Mouse (Mus musculus): ENCODE results near the gene Slc41a2. TPM values are rescaled to one million over a fixed set of nuclear protein-coding genes. Genes with fewer than 3 reads are reported as not detected.

The Slc41a2 gene
- total RNA-seq, 2 experiments from 2014 or later = 0.97 to 1.2 TPM

- DNase-seq = no peak
- intact Hi-C loops (cut with DNase I) = no loop called here
Measured at GRCm38 (mm10) chr10:83321528-83321927, 16.2 kb downstream of the Slc41a2 start.

- DNase-seq = no peak
- intact Hi-C loops (cut with DNase I) = no loop called here
Measured at GRCm38 (mm10) chr10:83320870-83321269, 16.8 kb downstream of the Slc41a2 start.

GRCm38 (mm10) chr10:83320396-83320795, 17.3 kb downstream of the Slc41a2 start:
- intact Hi-C loops (cut with DNase I) = no loop called here
- DNase-seq = no peak

- intact Hi-C loops (cut with DNase I) = no loop called here
- DNase-seq = no peak
Measured at GRCm38 (mm10) chr10:83313033-83313432, 24.6 kb downstream of the Slc41a2 start.

- intact Hi-C loops (cut with DNase I) = no loop called here
- DNase-seq = no peak
Measured at GRCm38 (mm10) chr10:83310356-83310755, 27.3 kb downstream of the Slc41a2 start.

GRCm38 (mm10) chr10:83301687-83302086, 36.0 kb downstream of the Slc41a2 start:
- intact Hi-C loops (cut with DNase I) = no loop called here
- DNase-seq = peak; percentile 11 to 28

- DNase-seq = no peak
- intact Hi-C loops (cut with DNase I) = no loop called here
Measured at GRCm38 (mm10) chr10:83301054-83301453, 36.6 kb downstream of the Slc41a2 start.

GRCm38 (mm10) chr10:83297017-83297416, 40.7 kb downstream of the Slc41a2 start:
- intact Hi-C loops (cut with DNase I) = no loop called here
- no peak for DNase-seq

GRCm38 (mm10) chr10:83294746-83295145, 42.9 kb downstream of the Slc41a2 start:
- DNase-seq = peak; percentile 4 to 14
- intact Hi-C loops (cut with DNase I) = loop anchor here (1.0 kb wide), 1 partner anchor 385 kb away; no protein-coding TSS in a partner anchor

GRCm38 (mm10) chr10:83293352-83293751, 44.3 kb downstream of the Slc41a2 start:
- intact Hi-C loops (cut with DNase I) = no loop called here
- no peak for DNase-seq

- DNase-seq = no peak
- intact Hi-C loops (cut with DNase I) = no loop called here
Measured at GRCm38 (mm10) chr10:83291731-83292130, 46.0 kb downstream of the Slc41a2 start.

- no peak for DNase-seq
- intact Hi-C loops (cut with DNase I) = no loop called here
Measured at GRCm38 (mm10) chr10:83287828-83288227, 49.9 kb downstream of the Slc41a2 start.

- DNase-seq = no peak
- intact Hi-C loops (cut with DNase I) = no loop called here
Measured at GRCm38 (mm10) chr10:83286399-83286798, 51.3 kb downstream of the Slc41a2 start.

GRCm38 (mm10) chr10:83285724-83286256, 51.9 kb downstream of the Slc41a2 start:
- intact Hi-C loops (cut with DNase I) = no loop called here
- DNase-seq = no peak

- intact Hi-C loops (cut with DNase I) = no loop called here
- no peak for DNase-seq
Measured at GRCm38 (mm10) chr10:83284916-83285315, 52.8 kb downstream of the Slc41a2 start.

- intact Hi-C loops (cut with DNase I) = no loop called here
- no peak for DNase-seq
Measured at GRCm38 (mm10) chr10:83266731-83267130, 71.0 kb downstream of the Slc41a2 start.

GRCm38 (mm10) chr10:83266241-83266640, 71.4 kb downstream of the Slc41a2 start:
- intact Hi-C loops (cut with DNase I) = no loop called here
- DNase-seq = no peak

- intact Hi-C loops (cut with DNase I) = no loop called here
- no peak for DNase-seq
Measured at GRCm38 (mm10) chr10:83264680-83265079, 73.0 kb downstream of the Slc41a2 start.

- intact Hi-C loops (cut with DNase I) = no loop called here
Measured at GRCm38 (mm10) chr10:83264056-83264455, 73.6 kb downstream of the Slc41a2 start.

GRCm38 (mm10) chr10:83261264-83261663, 76.4 kb downstream of the Slc41a2 start:
- intact Hi-C loops (cut with DNase I) = no loop called here
- no peak for DNase-seq

More at GRCm38 (mm10) chr10:83264056-83264455, 73.6 kb downstream of the Slc41a2 start:
- no peak for DNase-seq

GRCm38 (mm10) chr10:83251377-83251776, 86.3 kb downstream of the Slc41a2 start:
- DNase-seq = no peak
- intact Hi-C loops (cut with DNase I) = no loop called here

GRCm38 (mm10) chr10:83248036-83248435, 89.6 kb downstream of the Slc41a2 start:
- no peak for DNase-seq
- intact Hi-C loops (cut with DNase I) = no loop called here

GRCm38 (mm10) chr10:83245720-83246119, 92.0 kb downstream of the Slc41a2 start:
- intact Hi-C loops (cut with DNase I) = no loop called here
- no peak for DNase-seq

Measured in heart, postnatal 10 days (tissue).